Mouse (Mus musculus) cerebellum, postnatal 36 days (tissue): ENCODE measurements at regions not wholly inside any gene's neighbourhood (a gene's known extent, or its start where the extent isn't known, plus 50 kb on each side); places are given as distances from the start of the nearest gene placed in this dataset.
A peak's percentile ranks its signal among the peaks of the same experiment; 100 is the strongest.

Experiments
- DNase-seq, 2 experiments: peaks; one replicate each; pipeline ENCODE4 v3.0.0; 2021 to 2022; ENCODE audit warnings: mixed read lengths in 2 of 2

GRCm38 (mm10) chr9:34029503-34030169 is 456.1 kb upstream of the Kirrel3 start:
- DNase-seq, result no peak

- DNase-seq, result peak; percentile 12 to 14
Observed at GRCm38 (mm10) chr9:34054435-34054834, 431.3 kb upstream of the Kirrel3 start.
